Mouse (Mus musculus) gonadal fat pad, adult 2 months (tissue): ENCODE data around the gene Gm10295. TPM values are rescaled to one million over a fixed set of nuclear protein-coding genes. Genes with fewer than 3 reads are reported as not detected.

Experiments
- DNase-seq: peaks from one replicate; pipeline ENCODE4 v3.0.0-alpha.2; 2012; ENCODE audit warnings: low read depth
- polyA plus RNA-seq: library from polyadenylated mRNA; depleted of rRNA; stranded (reverse); fragments of >200 nt; gene quantifications from 2 replicates; pipeline ENCODE4 v1.2.3, GENCODE M21; 2012; rRNA removed

The Gm10295 gene
- not detected in 2 replicates for polyA plus RNA-seq

DNA sequence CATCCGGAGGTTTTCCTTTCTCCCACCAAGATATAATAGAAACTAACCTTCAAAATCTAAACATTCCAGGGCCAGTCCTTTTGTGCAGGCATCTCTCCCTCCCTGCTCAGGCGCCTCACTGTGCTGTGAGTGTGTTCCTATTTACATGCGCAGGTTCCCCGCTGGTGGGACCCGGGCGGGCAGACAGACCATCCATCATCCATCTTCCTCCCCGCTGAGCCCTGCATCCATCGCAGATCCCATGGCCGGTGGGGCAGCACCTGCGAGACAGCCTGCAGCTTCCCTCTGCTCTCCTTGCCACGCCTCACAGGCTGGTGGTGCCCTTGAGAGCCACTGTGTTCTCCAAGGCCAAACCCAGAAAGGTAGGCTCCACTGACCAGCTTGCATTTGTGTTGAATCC is at the start of gene Gm10295:
TSS of gene Gm10295 (minus strand) at position 122 of the 400 bp plus-strand sequence.
- no peak for DNase-seq

- DNase-seq: no peak
Observed at GRCm38 (mm10) chr7:71401032-71401431, 49.7 kb upstream of the Gm10295 start.

- DNase-seq: no peak
Observed at GRCm38 (mm10) chr7:71399891-71400632, 48.8 kb upstream of the Gm10295 start.

- no peak for DNase-seq
Observed at GRCm38 (mm10) chr7:71398959-71399756, 47.9 kb upstream of the Gm10295 start.

- DNase-seq: no peak
Observed at GRCm38 (mm10) chr7:71398389-71398788, 47.1 kb upstream of the Gm10295 start.

- DNase-seq: no peak
Observed at GRCm38 (mm10) chr7:71392795-71393341, 41.6 kb upstream of the Gm10295 start.

GRCm38 (mm10) chr7:71391333-71391732 is 40.0 kb upstream of the Gm10295 start:
- no peak for DNase-seq

DNA sequence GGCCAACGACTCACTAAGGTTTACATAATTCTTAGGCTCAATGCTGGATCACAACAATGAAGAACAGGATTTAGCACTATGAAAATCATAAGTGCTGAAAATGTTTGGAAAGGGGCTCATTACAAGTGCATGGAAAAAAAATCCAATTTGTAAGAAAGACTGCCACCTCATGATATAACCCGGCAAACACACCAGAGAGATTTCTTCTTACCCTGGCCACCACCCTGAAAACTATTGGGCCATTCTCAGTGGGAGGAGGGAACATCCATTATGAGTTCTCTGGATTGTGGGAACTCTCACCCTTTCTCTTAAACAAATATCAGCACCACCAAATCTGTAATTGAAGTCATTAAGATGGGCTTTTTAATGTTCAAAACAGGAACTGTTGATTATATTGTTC is 39.0 kb upstream of the Gm10295 start:
- no peak for DNase-seq

- no peak for DNase-seq
Observed at GRCm38 (mm10) chr7:71386050-71386449, 34.8 kb upstream of the Gm10295 start.

DNA sequence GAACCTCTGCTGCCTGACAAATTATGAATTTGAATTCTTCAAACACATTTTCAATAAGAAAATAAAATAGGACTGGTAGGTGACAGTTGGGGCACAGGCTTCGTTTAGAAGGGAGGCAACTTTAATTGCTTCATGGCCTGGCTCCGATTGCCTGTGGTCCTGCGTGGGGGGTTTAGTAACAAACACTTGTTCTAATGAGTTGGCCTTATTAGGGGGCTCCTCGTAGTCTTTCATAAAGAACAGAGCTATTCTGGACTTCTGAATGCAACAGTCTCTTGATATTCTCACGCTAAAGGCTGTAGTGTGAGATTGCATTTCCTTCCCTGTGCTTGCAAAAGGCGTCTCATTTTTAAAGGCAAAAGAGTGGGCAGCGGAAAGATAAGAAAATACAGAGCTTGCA is 33.6 kb upstream of the Gm10295 start:
- DNase-seq: no peak

GRCm38 (mm10) chr7:71383341-71384130 is 32.3 kb upstream of the Gm10295 start:
- DNase-seq: no peak

GRCm38 (mm10) chr7:71379826-71380825 is 28.8 kb upstream of the Gm10295 start:
- no peak for DNase-seq

DNA sequence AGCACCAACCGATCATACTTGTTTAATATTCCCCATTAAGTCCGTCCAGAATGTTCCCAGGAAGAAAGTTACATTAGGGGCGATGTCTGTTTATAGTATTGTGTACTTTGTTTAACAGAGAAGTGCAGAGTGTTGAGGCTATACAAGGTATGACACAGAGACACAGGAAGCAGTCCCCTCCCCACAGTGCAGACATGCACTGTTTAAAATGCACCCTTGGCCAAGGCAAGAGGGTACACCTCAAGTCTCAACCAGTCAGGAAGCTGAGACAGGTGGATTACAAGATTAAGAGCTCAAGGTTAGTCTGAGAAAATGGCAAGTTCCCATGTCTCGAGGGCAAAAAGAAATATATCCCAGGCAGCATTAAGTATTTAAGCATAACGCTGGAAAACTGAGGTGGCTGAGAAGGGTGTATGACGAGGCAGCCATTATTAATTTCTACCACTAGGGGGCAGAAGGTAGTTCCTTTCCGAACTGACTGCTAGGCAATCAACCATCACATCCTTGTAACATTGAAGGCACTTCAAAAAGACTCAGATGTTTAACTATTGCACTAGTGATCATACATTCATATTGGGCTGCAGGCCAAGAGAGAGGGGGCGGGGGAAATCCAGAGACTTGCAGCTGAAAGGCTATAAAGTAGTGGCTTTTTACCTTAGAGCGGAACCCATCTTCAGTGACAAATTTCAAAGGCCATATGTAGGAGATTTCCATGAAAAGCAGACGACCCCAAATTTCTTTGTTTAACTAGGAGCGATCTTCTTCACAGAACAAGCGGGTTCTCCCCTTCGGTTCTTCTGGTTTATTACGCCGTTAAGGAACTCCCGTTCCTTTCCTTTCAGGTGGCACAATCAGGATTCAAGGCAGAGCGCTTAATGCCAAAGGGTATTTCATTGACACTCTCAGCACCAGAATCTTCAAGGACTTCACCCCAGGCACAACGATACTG is 27.8 kb upstream of the Gm10295 start:
- DNase-seq: no peak

DNA sequence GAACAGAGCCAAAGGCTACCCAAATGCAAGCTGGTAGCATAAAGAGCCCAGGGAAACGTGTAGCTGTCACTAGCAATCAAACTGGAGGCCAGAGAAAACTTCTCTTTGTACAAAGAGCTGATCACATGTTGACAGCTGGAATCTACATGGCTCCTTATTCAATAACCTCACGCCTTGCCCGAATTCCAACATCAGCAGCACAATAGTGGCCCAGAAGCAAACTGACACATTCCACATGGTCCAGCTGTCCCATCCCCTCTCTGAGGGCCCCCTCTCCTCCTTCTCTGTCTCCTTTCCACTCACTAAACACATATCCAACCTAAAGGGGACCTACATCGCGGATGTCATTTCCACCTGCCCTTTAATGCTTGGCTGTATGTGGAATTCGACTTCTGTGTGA is 26.7 kb upstream of the Gm10295 start:
- DNase-seq: no peak

DNA sequence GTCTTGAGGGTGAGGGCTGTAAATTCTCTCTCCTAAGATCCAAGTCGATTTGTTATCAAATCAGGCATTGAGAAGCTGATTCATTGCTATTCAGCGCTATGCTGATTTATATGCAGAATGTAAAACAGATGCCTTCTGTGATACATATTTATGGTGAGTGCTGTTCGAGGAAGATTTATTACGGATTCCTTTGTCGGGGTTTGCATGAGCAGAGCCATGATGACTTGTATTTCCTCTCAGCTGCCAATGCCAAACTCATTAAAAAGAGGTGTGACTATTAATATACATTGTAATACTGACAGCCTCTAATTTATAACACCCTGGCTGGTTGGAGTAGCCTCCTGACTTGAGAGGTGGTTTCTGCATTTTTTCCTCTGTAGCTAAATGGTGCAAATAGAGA is 22.8 kb upstream of the Gm10295 start:
- no peak for DNase-seq

DNA sequence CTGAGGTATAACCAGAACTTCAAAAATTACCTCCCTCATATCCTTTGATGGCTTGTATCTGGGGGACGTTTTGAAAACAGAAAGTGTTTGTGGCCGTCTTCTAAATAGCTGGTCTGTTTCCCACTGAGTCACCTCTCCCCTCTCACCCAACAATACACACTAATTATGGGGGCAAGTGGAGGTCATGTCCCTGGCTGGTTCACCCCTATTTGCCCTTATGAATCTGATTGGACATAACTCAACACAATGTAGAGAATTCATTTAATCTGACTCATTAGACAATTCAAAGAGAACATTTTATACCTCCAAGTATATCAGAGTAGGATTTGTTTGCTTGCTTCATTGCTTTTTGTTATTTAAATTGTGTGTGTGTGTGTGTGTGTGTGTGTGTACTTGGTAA is 20.6 kb upstream of the Gm10295 start:
- no peak for DNase-seq

DNA sequence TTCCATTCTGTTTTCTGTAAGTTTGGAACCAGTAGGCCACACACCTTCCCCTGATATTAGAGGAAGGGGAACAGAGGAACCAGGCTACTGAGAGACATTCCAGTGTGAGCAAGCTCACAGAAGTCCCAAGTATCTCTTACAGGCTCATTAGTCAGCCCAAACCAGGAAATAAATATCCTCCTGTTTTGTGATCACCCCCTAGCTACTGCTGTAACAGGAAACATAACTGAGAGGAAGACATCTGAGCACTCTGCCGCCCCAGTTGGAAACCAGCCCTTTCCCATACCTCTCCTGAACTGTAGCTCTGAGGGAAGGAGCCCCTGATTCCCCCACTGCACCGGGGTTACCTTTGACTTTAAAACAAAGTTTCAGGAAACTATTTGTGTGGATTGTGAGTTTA is 19.5 kb upstream of the Gm10295 start:
- DNase-seq: no peak

GRCm38 (mm10) chr7:71370128-71370527 is 18.8 kb upstream of the Gm10295 start:
- no peak for DNase-seq

- DNase-seq: no peak
Observed at GRCm38 (mm10) chr7:71368543-71369181, 17.4 kb upstream of the Gm10295 start.
